Comparison of ENCODE assay signal across 18 mouse cellular contexts in genomic region chr14:33007638-33008037, GRCm38 (mm10). TPM values are rescaled to one million over a fixed set of nuclear protein-coding genes. Genes with fewer than 3 reads are reported as not detected.
"Had no signal": no experiment of that assay in that cellular context is flagged by ENCODE, and none has a peak within 500 bp of the region (broad histone marks: within the 10 kb centered on the region; RNA-seq: fewer than 3 reads in every experiment).

No protein-coding gene starts in this region.

- H3K4me1 ChIP-seq: limb, embryonic 10.5 days; limb, embryonic 13.5 days; liver, embryonic 12.5 days; liver, embryonic 15.5 days had no signal

- H3K9ac ChIP-seq: limb, embryonic 13.5 days; liver, embryonic 12.5 days; liver, embryonic 15.5 days had no signal

- H3K36me3 ChIP-seq: limb, embryonic 10.5 days; liver, embryonic 12.5 days; liver, embryonic 15.5 days had no signal

- H3K4me3 ChIP-seq: layer of hippocampus, adult 2 months; limb, embryonic 10.5 days; limb, embryonic 13.5 days; liver, embryonic 12.5 days; liver, embryonic 15.5 days had no signal

- DNase-seq: kidney, postnatal 25 days; layer of hippocampus, adult 9-11 months; liver; lung, adult 2 months; lung, postnatal 4 days; midbrain, embryonic 14.5 days; thymus, adult 18-20 months; thymus, postnatal 36 days had no signal

- H3K9me3 ChIP-seq: limb, embryonic 10.5 days; liver, embryonic 12.5 days; liver, embryonic 15.5 days had no signal

- H3K27me3 ChIP-seq: limb, embryonic 13.5 days; liver, embryonic 12.5 days; liver, embryonic 15.5 days had no signal

- H3K4me2 ChIP-seq: limb, embryonic 13.5 days; liver, embryonic 12.5 days; liver, embryonic 15.5 days; midbrain, embryonic 11.5 days had no signal

- H3K27ac ChIP-seq: kidney, postnatal 0 days; layer of hippocampus, adult 2 months; limb, embryonic 10.5 days; limb, embryonic 13.5 days; liver, embryonic 12.5 days; liver, embryonic 15.5 days had no signal

- ATAC-seq: liver, embryonic 12.5 days; lung, postnatal 0 days had no signal

RNA-seq across cellular contexts. Expression of gene Lrrc18, which starts 16.5 kb away (rescaled TPM):
- total RNA-seq: megakaryocyte-erythroid progenitor cell, adult 5-6 weeks had no signal
- polyA plus RNA-seq: spleen, adult 2 months had no signal
